Mouse (Mus musculus) C2C12 (cell line): ENCODE results near the gene Ppp2r5d. TPM values are rescaled to one million over a fixed set of nuclear protein-coding genes. Genes with fewer than 3 reads are reported as not detected.

Experiments
- H3K27me3 ChIP-seq: one replicate; pipeline ENCODE4 v1.6.1; 2011; ENCODE audit not compliant: control insufficient read depth, insufficient read depth, insufficient read length
- H3K36me3 ChIP-seq: one replicate; pipeline ENCODE4 v1.6.1; 2011; ENCODE audit not compliant: control insufficient read depth, insufficient read depth
- H3K4me3 ChIP-seq: one replicate; pipeline ENCODE4 v1.5.1; 2011; ENCODE audit warnings: mild to moderate bottlenecking, control low read depth; ENCODE audit not compliant: poor library complexity, insufficient read depth, severe bottlenecking
- H3K79me2 ChIP-seq: one replicate; pipeline ENCODE4 v1.6.1; 2011; ENCODE audit not compliant: control insufficient read depth, insufficient read depth
- H3K79me3 ChIP-seq: one replicate; pipeline ENCODE4 v1.6.1; 2011; ENCODE audit warnings: low read depth, control low read depth
- H3ac ChIP-seq: one replicate; pipeline ENCODE3; 2011; ENCODE audit warnings: low read depth; ENCODE audit not compliant: control insufficient read depth, insufficient read length
- CEBPB ChIP-seq: IDR thresholded peaks from one replicate; pipeline ENCODE4 v1.6.1; 2011; ENCODE audit warnings: low read depth, mild to moderate bottlenecking, control low read depth, moderate library complexity
- CTCF ChIP-seq: IDR thresholded peaks from one replicate; pipeline ENCODE4 v1.5.1; 2011; ENCODE audit not compliant: control insufficient read depth, insufficient read depth, insufficient read length
- FOSL1 ChIP-seq: IDR thresholded peaks from one replicate; pipeline ENCODE4 v1.8.0; 2011; ENCODE audit warnings: mild to moderate bottlenecking, low read length; ENCODE audit not compliant: poor library complexity, insufficient read depth, severe bottlenecking
- MAX ChIP-seq: IDR thresholded peaks from one replicate; pipeline ENCODE4 v1.6.1; 2011; ENCODE audit warnings: mild to moderate bottlenecking, control low read depth
- MYOD1 ChIP-seq: IDR thresholded peaks from one replicate; pipeline ENCODE4 v1.6.1; 2011; ENCODE audit warnings: low read depth; ENCODE audit not compliant: control insufficient read depth, insufficient read length
- MYOG ChIP-seq: IDR thresholded peaks from one replicate; pipeline ENCODE4 v1.6.1; 2011; ENCODE audit not compliant: control insufficient read depth, insufficient read length; ENCODE audit errors: extremely low read depth
- USF1 ChIP-seq: IDR thresholded peaks from one replicate; pipeline ENCODE4 v1.6.1; 2011; ENCODE audit warnings: low read depth, mild to moderate bottlenecking, control low read depth, moderate library complexity
- polyA plus RNA-seq: library from polyadenylated mRNA; unstranded; fragments of >200 nt; fragmentation: generic; extraction: Trizol; gene quantifications from one replicate; pipeline ENCODE4 v1.2.1, GENCODE M21; 2012; ENCODE audit warnings: missing spikeins

Ppp2r5d gene
- polyA plus RNA-seq, 1 experiment, result 99.5 TPM

GRCm38 (mm10) chr17:46680760-46681373, 24.0 kb downstream of the Ppp2r5d start, which contains the start of gene Klhdc3:
Gene Klhdc3 (minus strand): TSS chr17:46680914.
- peak within 1 kb of the TSS; percentile 91 for H3K4me3 ChIP-seq
- H3K79me2 ChIP-seq, result peaks cover 47% of the 10 kb centered on the region
- no peaks in the 10 kb centered on the region for H3K27me3 ChIP-seq
- H3K36me3 ChIP-seq, result peaks cover 45% of the 10 kb centered on the region
- peak within 1 kb of the TSS; percentile 68 for H3ac ChIP-seq
- TF ChIP-seq MAX (peak; percentile 10), CEBPB (peak; percentile 32), CTCF (no peak), FOSL1 (no peak)
- peaks cover 19% of the 10 kb centered on the region for H3K79me3 ChIP-seq

DNA sequence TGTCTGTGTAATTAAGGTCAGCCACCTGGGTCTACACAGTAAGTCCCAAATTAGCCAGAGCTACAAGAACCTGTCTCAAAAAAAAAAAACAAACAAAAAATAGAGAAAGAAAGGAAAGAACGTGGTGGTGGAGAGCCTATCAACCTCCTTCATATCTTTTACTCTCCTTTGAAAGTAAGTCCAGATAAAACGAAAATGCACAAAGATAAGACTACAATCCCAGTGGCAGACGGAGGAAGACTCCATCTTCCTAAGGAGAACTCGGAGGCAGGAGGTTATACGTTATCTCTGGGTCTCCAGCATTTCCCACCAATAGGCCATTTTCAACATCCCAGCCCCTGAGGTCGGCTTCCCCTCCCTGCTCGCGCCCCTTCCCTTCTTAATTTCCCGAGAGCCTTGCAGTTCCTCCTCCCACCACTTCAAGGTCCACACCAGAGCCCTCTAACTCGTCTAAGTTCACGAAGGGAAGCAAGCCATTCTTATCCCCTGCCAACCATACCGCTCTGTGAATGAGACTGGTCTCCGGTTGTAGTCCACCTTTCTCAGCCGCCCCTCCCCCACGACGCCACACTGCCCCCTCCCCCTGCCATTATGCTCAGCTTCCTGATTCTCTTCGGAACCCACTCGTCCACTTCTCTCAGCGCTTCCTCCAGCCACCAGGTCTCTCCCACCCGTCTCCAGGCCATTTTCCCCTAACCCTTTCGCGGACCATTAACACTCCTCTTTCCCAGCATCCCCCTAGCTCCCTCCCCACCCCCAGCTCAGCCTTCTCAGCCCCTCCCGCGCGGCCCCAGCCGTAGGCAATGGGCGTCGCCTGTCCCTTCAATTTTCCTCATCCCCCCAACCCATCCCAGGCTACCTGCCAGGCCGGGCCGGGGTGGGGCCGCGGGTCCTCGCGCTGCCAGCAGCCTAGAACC, 24.8 kb downstream of the Ppp2r5d start:
- H3K36me3 ChIP-seq, result peaks cover 46% of the 10 kb centered on the region

DNA sequence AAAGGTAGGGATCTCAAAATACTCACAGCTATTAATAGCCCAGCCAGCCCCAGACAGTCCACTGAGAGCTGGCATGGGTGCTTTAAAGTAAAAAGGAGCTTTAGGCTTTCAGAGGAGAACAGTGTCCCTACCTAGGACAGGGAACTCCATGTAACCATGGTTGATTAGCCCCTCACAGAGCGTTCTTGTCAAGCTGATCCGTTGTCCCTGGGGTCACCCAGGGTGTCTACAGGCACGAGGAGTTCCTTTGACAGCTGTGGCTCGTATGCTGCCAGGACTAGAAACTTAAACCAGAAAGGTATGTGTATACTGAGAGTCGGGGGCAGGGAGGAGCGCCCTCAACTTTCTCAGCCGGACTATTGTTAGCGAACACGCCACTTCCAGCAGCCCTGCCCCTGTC, 26.0 kb downstream of the Ppp2r5d start:
- H3K36me3 ChIP-seq, result peaks cover 42% of the 10 kb centered on the region
- peaks cover 19% of the 10 kb centered on the region for H3K79me3 ChIP-seq
- H3ac ChIP-seq, result no peak overlapping the region
- H3K4me3 ChIP-seq, result no peak overlapping the region
- TF ChIP-seq USF1 (no peak), MAX (no peak), MYOD1 (no peak), CTCF (no peak)
- H3K27me3 ChIP-seq, result no peaks in the 10 kb centered on the region
- H3K79me2 ChIP-seq, result peaks cover 47% of the 10 kb centered on the region

More for the DNA sequence above, 24.8 kb downstream of the Ppp2r5d start:
- peak overlapping the region; percentile 68 for H3ac ChIP-seq
- TF ChIP-seq CTCF, result no peak
- TF ChIP-seq MYOG, result no peak
- no peak for TF ChIP-seq MAX
- TF ChIP-seq USF1, result no peak
- TF ChIP-seq FOSL1, result no peak
- TF ChIP-seq MYOD1, result no peak
- TF ChIP-seq CEBPB, result no peak
- peaks cover 47% of the 10 kb centered on the region for H3K79me2 ChIP-seq
- H3K4me3 ChIP-seq, result peak overlapping the region; percentile 91
- no peaks in the 10 kb centered on the region for H3K27me3 ChIP-seq
- peaks cover 19% of the 10 kb centered on the region for H3K79me3 ChIP-seq

- H3ac ChIP-seq, result no peak within 1 kb of the TSS
- H3K79me2 ChIP-seq, result peaks cover 52% of the 10 kb centered on the region
- no peaks in the 10 kb centered on the region for H3K27me3 ChIP-seq
- H3K36me3 ChIP-seq, result peaks cover 37% of the 10 kb centered on the region
- H3K4me3 ChIP-seq, result peak within 1 kb of the TSS; percentile 91
- no peak for TF ChIP-seq CEBPB
- no peak for TF ChIP-seq CTCF
- no peak for TF ChIP-seq MYOG
- no peak for TF ChIP-seq MAX
- no peak for TF ChIP-seq USF1
- no peak for TF ChIP-seq MYOD1
- no peak for TF ChIP-seq FOSL1
- H3K79me3 ChIP-seq, result peaks cover 23% of the 10 kb centered on the region
Measured at GRCm38 (mm10) chr17:46678416-46678815, 26.5 kb downstream of the Ppp2r5d start, which contains the start of gene Mea1. Gene Mea1 (plus strand): TSS chr17:46678793.

DNA sequence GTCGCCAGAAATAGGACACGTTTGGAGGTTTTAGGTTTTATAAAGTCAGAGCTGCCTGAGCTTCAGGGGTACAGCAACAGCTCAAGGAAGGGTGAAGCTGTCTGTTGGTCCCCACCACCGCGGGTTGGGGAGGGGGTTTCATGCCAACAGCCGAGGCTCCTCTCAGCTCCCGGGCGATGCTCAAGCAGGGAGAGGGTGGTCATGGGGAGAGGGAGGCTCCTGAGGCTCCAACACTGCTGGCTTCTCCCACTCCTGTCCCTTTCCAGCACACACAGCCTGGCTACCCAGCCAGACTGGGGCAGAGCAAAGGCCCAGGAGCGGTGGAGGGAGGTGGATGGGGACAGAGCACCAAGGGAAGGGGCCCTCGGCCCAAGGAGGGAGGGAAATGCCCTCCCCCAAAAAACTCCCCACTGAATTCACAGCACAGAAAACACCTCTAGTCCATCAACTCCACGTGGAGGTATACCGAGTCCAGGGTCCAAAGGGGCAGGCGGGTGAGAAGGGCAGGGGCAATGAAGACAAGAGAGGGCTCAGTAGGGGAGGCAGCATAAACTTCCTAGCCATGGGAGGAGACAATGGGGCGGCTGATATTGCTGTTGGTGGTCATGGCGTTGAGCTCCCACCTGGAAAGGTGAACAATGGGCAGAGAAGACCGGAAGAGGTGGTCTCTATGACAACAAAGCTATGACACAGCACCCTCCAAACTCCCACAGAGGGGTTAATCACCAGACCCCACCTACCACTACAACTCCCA, 30.2 kb downstream of the Ppp2r5d start:
- TF ChIP-seq FOSL1, result no peak
- no peak for TF ChIP-seq CEBPB
- TF ChIP-seq USF1, result no peak
- Histone ChIP-seq H3ac (peak overlapping the region; percentile 62), H3K4me3 (peak overlapping the region; percentile 6), H3K79me3 (peaks cover 38% of the 10 kb centered on the region), H3K27me3 (no peaks in the 10 kb centered on the region), H3K36me3 (peaks cover 54% of the 10 kb centered on the region), H3K79me2 (peaks cover 62% of the 10 kb centered on the region)
